26 mouse cellular contexts compared by ENCODE assay signal in genomic region chr12:91931586-91931985, GRCm38 (mm10).
"Had no signal": no experiment of that assay in that cellular context is flagged by ENCODE, and none has a peak within 500 bp of the region (broad histone marks: within the 10 kb centered on the region; RNA-seq: fewer than 3 reads in every experiment).

No protein-coding gene starts in this region.

- ATAC-seq: hindbrain, embryonic 16.5 days; inflammation-experienced regulatory T-cells, adult 6 months; intestine, postnatal 0 days; liver, postnatal 0 days had no signal

- H3K4me2 ChIP-seq: heart, embryonic 11.5 days; hindbrain, embryonic 12.5 days; hindbrain, embryonic 14.5 days; limb, embryonic 12.5 days; liver, embryonic 13.5 days; liver, embryonic 15.5 days had no signal

- H3K27ac ChIP-seq: gastrocnemius, adult 2 months; heart, adult 2 months; hindbrain, embryonic 10.5 days; hindbrain, embryonic 12.5 days; hindbrain, embryonic 14.5 days; intestine, embryonic 15.5 days; kidney, postnatal 0 days; layer of hippocampus, adult 2 months; left cerebral cortex, adult 2 months; limb, embryonic 10.5 days; limb, embryonic 12.5 days; liver, embryonic 13.5 days; liver, embryonic 15.5 days had no signal

- H3K4me1 ChIP-seq: hindbrain, embryonic 10.5 days; hindbrain, embryonic 12.5 days; liver, embryonic 13.5 days; liver, embryonic 15.5 days had no signal

- H3K9me3 ChIP-seq: hindbrain, embryonic 10.5 days; hindbrain, embryonic 12.5 days; intestine, embryonic 15.5 days; limb, embryonic 10.5 days; limb, embryonic 12.5 days; liver, embryonic 13.5 days; liver, embryonic 15.5 days had no signal

- H3K36me3 ChIP-seq: hindbrain, embryonic 10.5 days; hindbrain, embryonic 12.5 days; intestine, embryonic 15.5 days; limb, embryonic 10.5 days; limb, embryonic 12.5 days; liver, embryonic 13.5 days; liver, embryonic 15.5 days had no signal

- H3K9ac ChIP-seq: hindbrain, embryonic 12.5 days; hindbrain, embryonic 14.5 days; intestine, embryonic 15.5 days; limb, embryonic 12.5 days; liver, embryonic 13.5 days; liver, embryonic 15.5 days; liver, postnatal 0 days had no signal

- H3K4me3 ChIP-seq: gastrocnemius, adult 2 months; heart, adult 2 months; hindbrain, embryonic 10.5 days; hindbrain, embryonic 12.5 days; intestine, embryonic 15.5 days; layer of hippocampus, adult 2 months; left cerebral cortex, adult 2 months; limb, embryonic 10.5 days; limb, embryonic 12.5 days; liver, embryonic 13.5 days; liver, embryonic 15.5 days had no signal

- H3K27me3 ChIP-seq: hindbrain, embryonic 12.5 days; intestine, embryonic 15.5 days; liver, embryonic 13.5 days; liver, embryonic 15.5 days had no signal

- DNase-seq: gastrocnemius, adult 2 months; gastrocnemius, postnatal 10 days; gastrocnemius, postnatal 25 days; heart, adult 2 months; heart, postnatal 4 days; kidney, adult 18-20 months; kidney, adult 8-10 months; kidney, postnatal 14 days; kidney, postnatal 4 days; liver; liver, embryonic 13.5 days; liver, postnatal 0 days had no signal
